Mouse (Mus musculus): ENCODE results near the gene Ankrd10.
"Not testable (repeated sequence)": the region's sequence is repeated elsewhere in the genome, so short reads cannot be mapped to it uniquely, and the experiment has no call there.

DNA sequence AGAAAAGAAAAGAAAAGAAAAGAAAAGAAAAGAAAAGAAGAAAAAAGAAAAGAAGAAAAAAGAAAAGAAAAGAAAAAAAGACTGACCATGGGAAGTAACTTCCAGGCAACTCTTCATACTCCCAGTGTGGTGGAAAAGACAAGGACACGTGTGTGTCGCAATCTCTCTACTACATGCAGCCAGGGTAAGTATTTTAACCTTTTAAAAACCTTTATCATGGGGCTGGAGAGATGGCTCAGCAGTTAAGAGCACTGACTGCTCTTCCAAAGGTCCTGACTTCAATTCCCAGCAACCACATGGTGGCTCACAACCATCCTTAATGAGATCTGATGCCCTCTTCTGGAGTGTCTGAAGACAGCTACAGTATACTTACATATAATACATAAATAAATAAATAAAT is 67.4 kb downstream of the Ankrd10 start:
- TF ChIP-seq CTCF (IDR thresholded peaks at IDR 0.05); POLR2A (IDR thresholded peaks at IDR 0.05; ENCODE audit: insufficient read depth, low read depth, low read length): not testable (repeated sequence)
